Mouse (Mus musculus): ENCODE measurements around the gene Csde1. TPM values are rescaled to one million over a fixed set of nuclear protein-coding genes. Genes with fewer than 3 reads are reported as not detected.

The Csde1 gene
- total RNA-seq, 2 experiments from 2014 or later = 283 to 739 TPM

Other genes starting within 250 kb of the Csde1 start
- not detected in 2 replicates for gene Tshb, start 237.7 kb upstream of the Csde1 start, total RNA-seq (2014; fragmentation: Nextera tagmentation)
- gene Tshb, start 237.7 kb upstream of the Csde1 start, total RNA-seq (2017) = not detected in 2 replicates
- gene Sycp1, start 84.3 kb upstream of the Csde1 start, total RNA-seq (2014; fragmentation: Nextera tagmentation) = not detected in 2 replicates
- gene Sycp1, start 84.3 kb upstream of the Csde1 start, total RNA-seq (2017) = not detected in 2 replicates
- gene Nr1h5, start 56.3 kb upstream of the Csde1 start, total RNA-seq (2014; fragmentation: Nextera tagmentation) = not detected in 2 replicates
- not detected in 2 replicates for gene Nr1h5, start 56.3 kb upstream of the Csde1 start, total RNA-seq (2017)
- gene Sike1, start 24.7 kb upstream of the Csde1 start, total RNA-seq (2014; fragmentation: Nextera tagmentation) = 46.0 and 64.7 TPM in 2 replicates
- gene Sike1, start 24.7 kb upstream of the Csde1 start, total RNA-seq (2017) = 23.7 and 25.1 TPM in 2 replicates
- gene Nras, start 37.9 kb downstream of the Csde1 start, total RNA-seq (2014; fragmentation: Nextera tagmentation) = 55.9 and 90.5 TPM in 2 replicates
- 69.0 and 97.7 TPM in 2 replicates for gene Nras, start 37.9 kb downstream of the Csde1 start, total RNA-seq (2017)
- gene Ampd1, start 53.6 kb downstream of the Csde1 start, total RNA-seq (2014; fragmentation: Nextera tagmentation) = not detected in 2 replicates
- not detected in 2 replicates for gene Ampd1, start 53.6 kb downstream of the Csde1 start, total RNA-seq (2017)
- gene Dennd2c, start 82.2 kb downstream of the Csde1 start, total RNA-seq (2014; fragmentation: Nextera tagmentation) = 0.94 and 4.1 TPM in 2 replicates
- 0.82 and 1.5 TPM in 2 replicates for gene Dennd2c, start 82.2 kb downstream of the Csde1 start, total RNA-seq (2017)
- gene Bcas2, start 151.2 kb downstream of the Csde1 start, total RNA-seq (2014; fragmentation: Nextera tagmentation) = 89.9 and 107 TPM in 2 replicates
- gene Bcas2, start 151.2 kb downstream of the Csde1 start, total RNA-seq (2017) = 136 and 172 TPM in 2 replicates

Data from granulocyte monocyte progenitor cell, adult 5-6 weeks (primary cell).